Mouse (Mus musculus): ENCODE results near the gene Csf3. TPM values are rescaled to one million over a fixed set of nuclear protein-coding genes. Genes with fewer than 3 reads are reported as not detected.
"Not testable (repeated sequence)": the region's sequence is repeated elsewhere in the genome, so short reads cannot be mapped to it uniquely, and the experiment has no call there.

The Csf3 gene
- polyA plus RNA-seq (2015; fragmentation: Nextera tagmentation; extraction: Ambion mirVana): not detected in 2 replicates

GRCm38 (mm10) chr11:98701213-98701670, at the start of gene Csf3:
TSS of gene Csf3 (plus strand) at chr11:98701263.
- H3K9ac ChIP-seq (ENCODE audit: low read length): 0 out of 2 replicates have a peak within 1 kb of the TSS, but pooled peaks have one; percentile 6
- H3K27ac ChIP-seq (ENCODE audit: low read length): no peak within 1 kb of the TSS
- no peaks in the 10 kb centered on the region for H3K9me3 ChIP-seq (ENCODE audit: control insufficient read depth, low read length)
- H3K4me1 ChIP-seq (replicated peaks; ENCODE audit: control insufficient read depth, insufficient read depth, low read length): 0 out of 2 replicates have a peak, but pooled peaks cover 7% of the 10 kb centered on the region
- no peak within 1 kb of the TSS for H3K4me2 ChIP-seq (ENCODE audit: low read depth, low read length)
- no peak for ATAC-seq (ENCODE audit: low read depth)
- no peaks in the 10 kb centered on the region for H3K27me3 ChIP-seq (ENCODE audit: control insufficient read depth, insufficient read depth, low read depth, low read length)
- H3K4me3 ChIP-seq (ENCODE audit: low read length): no peak within 1 kb of the TSS
- H3K36me3 ChIP-seq (ENCODE audit: control insufficient read depth, insufficient read depth, low read length): peaks cover 15% of the 10 kb centered on the region
- 36% methylated on average over 10 of the region's 10 CpGs for WGBS

DNA sequence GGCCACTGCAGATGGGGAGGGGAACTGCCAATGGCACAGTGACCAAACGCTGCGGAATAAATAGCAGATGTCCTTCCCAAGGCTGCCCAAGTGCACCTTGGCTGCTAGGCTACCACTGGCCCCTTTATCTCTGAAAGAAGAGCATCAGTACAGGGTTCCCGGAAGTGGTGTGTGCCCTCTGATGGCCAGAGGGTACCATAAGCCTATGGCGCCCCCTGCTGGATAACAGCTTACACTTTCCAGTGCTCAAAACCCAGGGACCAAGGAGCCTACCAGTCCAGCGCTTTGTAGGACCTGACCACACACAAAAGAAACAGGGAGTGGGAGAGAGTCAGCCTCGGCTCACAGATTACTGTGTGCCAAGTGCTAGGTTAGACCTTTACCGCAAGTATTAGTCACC, 46.0 kb upstream of the Csf3 start:
- WGBS: 14% methylated on average over 7 of the region's 7 CpGs
- H3K4me3 ChIP-seq (ENCODE audit: low read length); H3K9me3 ChIP-seq (ENCODE audit: control insufficient read depth, low read length); H3K4me1 ChIP-seq (replicated peaks; ENCODE audit: control insufficient read depth, insufficient read depth, low read length); H3K4me2 ChIP-seq (ENCODE audit: low read depth, low read length); H3K27ac ChIP-seq (ENCODE audit: low read length); H3K27me3 ChIP-seq (ENCODE audit: control insufficient read depth, insufficient read depth, low read depth, low read length); H3K36me3 ChIP-seq (ENCODE audit: control insufficient read depth, insufficient read depth, low read length); H3K9ac ChIP-seq (ENCODE audit: low read length): not testable (repeated sequence)
- ATAC-seq (ENCODE audit: low read depth): peak; percentile 20; the same call in 1 of the 2 replicates

GRCm38 (mm10) chr11:98660517-98660916, 40.5 kb upstream of the Csf3 start:
- Histone ChIP-seq H3K4me3 (ENCODE audit: low read length) (no peak overlapping the region), H3K36me3 (ENCODE audit: control insufficient read depth, insufficient read depth, low read length) (no peaks in the 10 kb centered on the region), H3K27me3 (ENCODE audit: control insufficient read depth, insufficient read depth, low read depth, low read length) (no peaks in the 10 kb centered on the region; the same call in 1 of the 2 replicates), H3K9me3 (ENCODE audit: control insufficient read depth, low read length) (no peaks in the 10 kb centered on the region), H3K9ac (ENCODE audit: low read length) (no peak overlapping the region), H3K27ac (ENCODE audit: low read length) (no peak overlapping the region), H3K4me1 (replicated peaks; ENCODE audit: control insufficient read depth, insufficient read depth, low read length) (no peaks in the 10 kb centered on the region), H3K4me2 (ENCODE audit: low read depth, low read length) (no peak overlapping the region)
- WGBS: 7% methylated on average over 6 of the region's 6 CpGs
- ATAC-seq (ENCODE audit: low read depth): 0 out of 2 replicates have a peak, but pooled peaks have one; percentile 51

DNA sequence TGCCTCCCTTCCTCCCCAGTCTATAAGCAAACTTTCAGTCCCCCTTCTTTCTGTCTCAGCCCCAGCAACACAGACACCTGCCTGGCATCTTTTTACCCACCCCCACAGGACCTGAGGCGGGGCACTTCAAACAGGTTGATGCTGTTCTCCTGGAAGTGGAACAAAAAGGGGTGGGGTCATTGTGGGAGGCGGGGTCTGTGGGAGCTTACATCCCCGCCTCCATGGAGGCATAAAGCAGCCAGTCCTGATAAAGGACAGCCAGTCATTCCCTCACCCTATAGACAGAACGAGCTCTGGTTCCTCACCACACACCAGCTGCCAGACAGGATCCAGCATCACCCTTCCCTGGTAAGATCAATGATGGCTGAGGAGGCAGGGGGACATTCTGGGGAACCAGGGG, 37.0 kb upstream of the Csf3 start, which contains the start of gene Gsdma:
Gsdma (plus strand) TSS at position 261 of the 400 bp plus-strand sequence.
- no peak within 1 kb of the TSS for H3K9ac ChIP-seq (ENCODE audit: low read length)
- no peaks in the 10 kb centered on the region for H3K9me3 ChIP-seq (ENCODE audit: control insufficient read depth, low read length)
- no peak within 1 kb of the TSS for H3K4me2 ChIP-seq (ENCODE audit: low read depth, low read length)
- no peaks in the 10 kb centered on the region for H3K36me3 ChIP-seq (ENCODE audit: control insufficient read depth, insufficient read depth, low read length)
- no peak within 1 kb of the TSS for H3K4me3 ChIP-seq (ENCODE audit: low read length)
- ATAC-seq (ENCODE audit: low read depth): no peak
- H3K27me3 ChIP-seq (ENCODE audit: control insufficient read depth, insufficient read depth, low read depth, low read length): peaks cover 5% of the 10 kb centered on the region; the same call in 1 of the 2 replicates
- no peak within 1 kb of the TSS for H3K27ac ChIP-seq (ENCODE audit: low read length)
- H3K4me1 ChIP-seq (replicated peaks; ENCODE audit: control insufficient read depth, insufficient read depth, low read length): no peaks in the 10 kb centered on the region
- WGBS: 22% methylated on average over 4 of the region's 4 CpGs

DNA sequence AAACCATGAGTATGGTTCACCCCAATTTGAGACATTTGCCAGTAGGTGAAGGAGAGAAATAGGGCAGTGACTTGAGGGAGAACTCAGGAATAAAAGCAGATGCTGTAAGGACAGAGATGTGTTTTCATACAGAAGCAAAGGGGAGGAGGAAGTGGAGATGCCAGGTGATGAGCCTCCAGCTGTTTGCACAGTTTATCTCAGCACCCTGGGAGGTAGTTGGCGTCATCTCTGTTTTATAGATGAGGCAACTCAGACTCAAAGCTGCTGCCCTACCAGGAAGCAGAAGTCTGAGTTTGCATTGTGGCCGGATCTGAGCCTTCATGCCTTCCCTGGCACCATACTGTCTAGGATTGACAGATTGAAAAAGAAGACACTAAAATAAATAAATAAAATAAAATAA, 32.1 kb upstream of the Csf3 start:
- Histone ChIP-seq H3K9ac (ENCODE audit: low read length) (no peak overlapping the region), H3K4me2 (ENCODE audit: low read depth, low read length) (no peak overlapping the region), H3K36me3 (ENCODE audit: control insufficient read depth, insufficient read depth, low read length) (no peaks in the 10 kb centered on the region), H3K27ac (ENCODE audit: low read length) (no peak overlapping the region), H3K9me3 (ENCODE audit: control insufficient read depth, low read length) (no peaks in the 10 kb centered on the region), H3K4me1 (replicated peaks; ENCODE audit: control insufficient read depth, insufficient read depth, low read length) (no peaks in the 10 kb centered on the region), H3K27me3 (ENCODE audit: control insufficient read depth, insufficient read depth, low read depth, low read length) (peaks cover 10% of the 10 kb centered on the region), H3K4me3 (ENCODE audit: low read length) (no peak overlapping the region)
- ATAC-seq (ENCODE audit: low read depth): no peak
- 30% methylated on average over 2 of the region's 2 CpGs for WGBS

DNA sequence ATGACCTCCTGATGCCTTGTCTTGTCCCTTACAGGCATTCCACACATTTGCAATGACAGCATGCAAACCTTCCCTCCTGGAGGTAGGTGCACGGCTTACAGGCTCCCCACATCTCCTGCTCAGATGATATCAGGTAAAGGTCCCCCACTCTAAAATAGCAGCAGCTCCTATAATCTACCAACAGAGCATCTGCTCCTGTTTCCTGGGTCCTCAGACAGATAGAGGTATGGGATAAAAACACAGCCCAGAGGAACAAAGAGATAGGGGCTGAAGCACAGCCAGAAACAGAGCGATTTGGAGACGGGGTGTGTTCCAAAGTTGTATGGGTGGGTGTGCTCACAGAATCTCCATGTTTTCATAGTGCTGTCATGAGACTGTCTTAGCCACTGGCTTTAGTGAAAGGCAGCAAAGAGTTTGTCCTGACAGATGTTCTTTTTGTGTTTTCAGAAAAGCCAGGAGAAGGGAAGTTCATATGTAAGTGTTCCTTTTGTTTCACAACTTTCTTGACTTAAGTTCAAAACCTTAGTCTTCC, 29.7 kb upstream of the Csf3 start:
- Histone ChIP-seq H3K36me3 (ENCODE audit: control insufficient read depth, insufficient read depth, low read length) (no peaks in the 10 kb centered on the region), H3K9ac (ENCODE audit: low read length) (no peak overlapping the region), H3K4me3 (ENCODE audit: low read length) (no peak overlapping the region), H3K27ac (ENCODE audit: low read length) (no peak overlapping the region), H3K27me3 (ENCODE audit: control insufficient read depth, insufficient read depth, low read depth, low read length) (peaks cover 10% of the 10 kb centered on the region), H3K4me2 (ENCODE audit: low read depth, low read length) (no peak overlapping the region), H3K4me1 (replicated peaks; ENCODE audit: control insufficient read depth, insufficient read depth, low read length) (no peaks in the 10 kb centered on the region), H3K9me3 (ENCODE audit: control insufficient read depth, low read length) (no peaks in the 10 kb centered on the region)
- ATAC-seq (ENCODE audit: low read depth): no peak
- 50% methylated on average over 3 of the region's 3 CpGs for whole genome bisulfite sequencing

- whole genome bisulfite sequencing: 55% methylated on average over 5 of the region's 5 CpGs
- no peaks in the 10 kb centered on the region for H3K9me3 ChIP-seq (ENCODE audit: control insufficient read depth, low read length)
- no peak for ATAC-seq (ENCODE audit: low read depth)
- H3K9ac ChIP-seq (ENCODE audit: low read length): no peak overlapping the region
- H3K27me3 ChIP-seq (ENCODE audit: control insufficient read depth, insufficient read depth, low read depth, low read length): peaks cover 10% of the 10 kb centered on the region
- no peak overlapping the region for H3K4me3 ChIP-seq (ENCODE audit: low read length)
- H3K27ac ChIP-seq (ENCODE audit: low read length): no peak overlapping the region
- no peak overlapping the region for H3K4me2 ChIP-seq (ENCODE audit: low read depth, low read length)
- H3K4me1 ChIP-seq (replicated peaks; ENCODE audit: control insufficient read depth, insufficient read depth, low read length): no peaks in the 10 kb centered on the region
- H3K36me3 ChIP-seq (ENCODE audit: control insufficient read depth, insufficient read depth, low read length): no peaks in the 10 kb centered on the region
Measured at GRCm38 (mm10) chr11:98671857-98672256, 29.2 kb upstream of the Csf3 start.

- Histone ChIP-seq H3K9me3 (ENCODE audit: control insufficient read depth, low read length) (no peaks in the 10 kb centered on the region), H3K4me3 (ENCODE audit: low read length) (no peak overlapping the region), H3K36me3 (ENCODE audit: control insufficient read depth, insufficient read depth, low read length) (no peaks in the 10 kb centered on the region), H3K9ac (ENCODE audit: low read length) (no peak overlapping the region), H3K4me1 (replicated peaks; ENCODE audit: control insufficient read depth, insufficient read depth, low read length) (no peaks in the 10 kb centered on the region), H3K27ac (ENCODE audit: low read length) (no peak overlapping the region), H3K27me3 (ENCODE audit: control insufficient read depth, insufficient read depth, low read depth, low read length) (peaks cover 10% of the 10 kb centered on the region), H3K4me2 (ENCODE audit: low read depth, low read length) (no peak overlapping the region)
- ATAC-seq (ENCODE audit: low read depth): no peak
- 67% methylated on average over 5 of the region's 5 CpGs for WGBS
Measured at GRCm38 (mm10) chr11:98672482-98672881, 28.6 kb upstream of the Csf3 start.

GRCm38 (mm10) chr11:98673136-98673535, 27.9 kb upstream of the Csf3 start:
- peak; percentile 75 for ATAC-seq (ENCODE audit: low read depth)

More at GRCm38 (mm10) chr11:98673136-98673535, 27.9 kb upstream of the Csf3 start:
- not testable (repeated sequence) for H3K4me1 ChIP-seq (replicated peaks; ENCODE audit: control insufficient read depth, insufficient read depth, low read length); H3K27me3 ChIP-seq (ENCODE audit: control insufficient read depth, insufficient read depth, low read depth, low read length); H3K4me3 ChIP-seq (ENCODE audit: low read length); H3K27ac ChIP-seq (ENCODE audit: low read length); H3K9me3 ChIP-seq (ENCODE audit: control insufficient read depth, low read length); H3K36me3 ChIP-seq (ENCODE audit: control insufficient read depth, insufficient read depth, low read length); H3K4me2 ChIP-seq (ENCODE audit: low read depth, low read length); H3K9ac ChIP-seq (ENCODE audit: low read length)
- 7% methylated on average over 6 of the region's 7 CpGs for WGBS

All from lung, embryonic 16.5 days (tissue).